Mouse (Mus musculus) B cell, adult 67 days (primary cell): ENCODE data around the gene Cuedc2. TPM values are rescaled to one million over a fixed set of nuclear protein-coding genes. Genes with fewer than 3 reads are reported as not detected.

ENCODE experiments used
- total RNA-seq, 2 experiments: library from RNA; stranded (reverse); gene quantifications; 4 replicates each; pipeline ENCODE4 v1.2.4; 2023

Gene Cuedc2
- total RNA-seq: 10 to 100 TPM; 66.9 to 67.9 TPM

GRCm38 (mm10) chr19:46338331-46338936 lies at the start of gene Cuedc2:
TSS of gene Cuedc2 (minus strand) at chr19:46338702.

GRCm38 (mm10) chr19:46350168-46350932 lies 11.8 kb upstream of the Cuedc2 start, which contains the start of gene 2310034G01Rik:
TSS of gene 2310034G01Rik (minus strand) at chr19:46350302.

GRCm38 (mm10) chr19:46328081-46329030 lies 10.1 kb downstream of the Cuedc2 start, which contains the start of gene Fbxl15:
TSS of gene Fbxl15 (plus strand) at chr19:46328184.

GRCm38 (mm10) chr19:46326756-46327305 lies 11.7 kb downstream of the Cuedc2 start, which contains the start of gene Psd:
TSS of gene Psd (minus strand) at chr19:46327156.

GRCm38 (mm10) chr19:46304216-46304841 lies 34.2 kb downstream of the Cuedc2 start, which contains the start of gene Nfkb2:
TSS of gene Nfkb2 (plus strand) at chr19:46304320.

Other genes starting within 250 kb of the Cuedc2 start
- not detected for gene Elovl3, start 206.8 kb downstream of the Cuedc2 start, total RNA-seq
- not detected for gene Pitx3, start 190.4 kb downstream of the Cuedc2 start, total RNA-seq
- gene Gbf1, start 186.2 kb downstream of the Cuedc2 start, total RNA-seq: 100 to 1,000 TPM; 112 to 124 TPM
- gene Nfkb2, start 34.4 kb downstream of the Cuedc2 start, total RNA-seq: 100 to 1,000 TPM; 217 to 236 TPM
- 1 to 10 TPM in 1 of 2 experiments, under 1 TPM in 1; 0.96 to 2.8 TPM for gene Psd, start 11.5 kb downstream of the Cuedc2 start, total RNA-seq
- 1 to 10 TPM; 4.2 to 6.6 TPM for gene Fbxl15, start 10.5 kb downstream of the Cuedc2 start, total RNA-seq
- under 1 TPM; 0.35 to 0.42 TPM for gene Mfsd13a, start 2.4 kb upstream of the Cuedc2 start, total RNA-seq
- not detected for gene 2310034G01Rik, start 11.6 kb upstream of the Cuedc2 start, total RNA-seq
- 100 to 1,000 TPM in 1 of 2 experiments, 10 to 100 TPM in 1; 95.6 to 104 TPM for gene Actr1a, start 57.0 kb upstream of the Cuedc2 start, total RNA-seq
- gene Sufu, start 58.2 kb upstream of the Cuedc2 start, total RNA-seq: 10 to 100 TPM; 47.6 to 49.3 TPM
- 10 to 100 TPM; 80.5 to 85.8 TPM for gene Trim8, start 163.0 kb upstream of the Cuedc2 start, total RNA-seq
- gene Arl3, start 234.5 kb upstream of the Cuedc2 start, total RNA-seq: 10 to 100 TPM; 13.2 to 14.5 TPM
- gene Sfxn2, start 234.7 kb upstream of the Cuedc2 start, total RNA-seq: 10 to 100 TPM; 12.5 to 18.0 TPM